Mouse (Mus musculus) lung, adult 2 months (tissue): ENCODE data around the gene Olfr770.

ENCODE experiments used
- CTCF ChIP-seq: fragments of 200-500 bp; IDR thresholded peaks from 2 replicates; pipeline ENCODE4 v1.5.1; 2011; ENCODE audit warnings: mild to moderate bottlenecking, low read length, control low read depth; ENCODE audit not compliant: insufficient read depth
- POLR2A ChIP-seq: fragments of 200-500 bp; IDR thresholded peaks from 2 replicates; pipeline ENCODE4 v1.6.1; 2011; ENCODE audit warnings: low read depth, mild to moderate bottlenecking, control low read depth, low read length, borderline replicate concordance; ENCODE audit errors: extremely low read depth

GRCm38 (mm10) chr10:129101231-129101630 is 37.6 kb downstream of the Olfr770 start:
- TF ChIP-seq CTCF (no peak), POLR2A (no peak)
